Comparison of ENCODE assay signal across 8 mouse cellular contexts in the genomic region with DNA sequence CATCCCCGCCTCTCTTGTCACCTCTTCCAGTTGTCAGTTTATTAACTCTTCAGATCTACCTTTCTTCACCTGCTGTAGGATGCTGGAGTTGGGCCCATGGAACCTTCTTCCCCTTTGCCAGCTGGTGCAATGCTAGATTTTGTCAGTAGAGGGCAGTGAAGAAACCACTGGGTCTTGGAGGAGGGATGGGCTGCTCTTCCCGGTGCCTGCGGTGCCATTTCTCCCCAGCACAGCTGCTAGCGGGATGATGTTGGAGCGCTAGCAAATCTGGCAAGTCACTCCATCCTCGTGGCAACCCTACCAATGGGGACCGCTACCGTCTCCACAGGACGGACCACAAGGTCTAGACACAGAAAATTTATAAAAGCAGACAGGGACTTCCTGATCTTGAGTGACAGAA. TPM values are rescaled to one million over a fixed set of nuclear protein-coding genes. Genes with fewer than 3 reads are reported as not detected.
DNase-seq lines count a peak whose midpoint lies in the region; ATAC-seq lines count a peak whose summit lies in the region.

No protein-coding gene starts in this region.

- WGBS in intestine, embryonic 16.5 days: 13% methylated on average over 9 of the region's 9 CpGs
- WGBS in midbrain, embryonic 15.5 days: 12% methylated on average over 9 of the region's 9 CpGs

- H3K9ac ChIP-seq in intestine, embryonic 16.5 days (ENCODE audit: low read depth, low read length): no peak overlapping the region
- 0 out of 2 replicates have a peak overlapping the region, but pooled peaks have one; percentile 25 for H3K9ac ChIP-seq in midbrain, embryonic 15.5 days

- no peak overlapping the region for H3K4me2 ChIP-seq in intestine, embryonic 16.5 days (ENCODE audit: low read depth, low read length)
- peak overlapping the region; percentile 48 for H3K4me2 ChIP-seq in midbrain, embryonic 15.5 days

- intact Hi-C loops in left cerebral cortex, postnatal 4 days (cut with DNase I): loop anchor here (10.0 kb wide), 1 partner anchor 78 kb away; a partner anchor contains a TSS

- H3K4me3 ChIP-seq in intestine, embryonic 16.5 days (ENCODE audit: low read length): no peak overlapping the region
- H3K4me3 ChIP-seq in midbrain, embryonic 15.5 days: peak overlapping the region; percentile 30

- H3K4me1 ChIP-seq in intestine, embryonic 16.5 days (ENCODE audit: control insufficient read depth, insufficient read depth, low read length): no peaks in the 10 kb centered on the region
- H3K4me1 ChIP-seq in midbrain, embryonic 15.5 days: peaks cover 14% of the 10 kb centered on the region

- H3K27ac ChIP-seq in intestine, embryonic 16.5 days (ENCODE audit: low read length): no peak overlapping the region
- no peak overlapping the region for H3K27ac ChIP-seq in midbrain, embryonic 15.5 days

- H3K9me3 ChIP-seq in intestine, embryonic 16.5 days (ENCODE audit: control insufficient read depth, low read length): no peaks in the 10 kb centered on the region; the same call in 1 of the 2 replicates
- H3K9me3 ChIP-seq in midbrain, embryonic 15.5 days: no peaks in the 10 kb centered on the region

- H3K27me3 ChIP-seq in intestine, embryonic 16.5 days (replicated peaks; ENCODE audit: control insufficient read depth, insufficient read depth, low read length): no peaks in the 10 kb centered on the region; the same call in 1 of the 2 replicates
- no peaks in the 10 kb centered on the region for H3K27me3 ChIP-seq in midbrain, embryonic 15.5 days (replicated peaks)

- DNase-seq in 416B (ENCODE audit: low read depth): peak; percentile 62
- DNase-seq in adrenal gland, adult (ENCODE audit: inconsistent age in 2 of 2, low spot score in 1 of 2): peak; percentile 61 to 89
- peak; percentile 83 for DNase-seq in embryo, embryonic 10.5 days (ENCODE audit: low spot score)
- peak; percentile 26 for DNase-seq in gastrocnemius, postnatal 25 days
- DNase-seq in left cerebral cortex, postnatal 4 days: peak; percentile 78
- peak; percentile 51 to 80 for DNase-seq in spleen, postnatal 4 days (ENCODE audit: low spot score in 2 of 2)

- no peaks in the 10 kb centered on the region for H3K36me3 ChIP-seq in intestine, embryonic 16.5 days (ENCODE audit: control insufficient read depth, insufficient read depth, low read length)
- no peaks in the 10 kb centered on the region for H3K36me3 ChIP-seq in midbrain, embryonic 15.5 days (replicated peaks)

- peak; percentile 26; the same call in 1 of the 2 replicates for ATAC-seq in intestine, embryonic 16.5 days
- peak; percentile 60 for ATAC-seq in midbrain, embryonic 15.5 days (replicated peaks)

RNA-seq across cellular contexts. Expression of a gene that starts 13.3 kb away (rescaled TPM):
- total RNA-seq in gastrocnemius, postnatal 25 days (2021): 10 to 100 TPM; 51.2 to 55.1 TPM
- polyA plus RNA-seq in intestine, embryonic 16.5 days (2015; fragmentation: Nextera tagmentation; extraction: Ambion mirVana): 612 and 650 TPM in 2 replicates
- total RNA-seq in left cerebral cortex, postnatal 4 days (2021): 100 to 1,000 TPM; 187 to 196 TPM
- 270 and 273 TPM in 2 replicates for polyA plus RNA-seq in midbrain, embryonic 15.5 days (2015; fragmentation: Nextera tagmentation; extraction: Ambion mirVana)

Comparison
In these comparisons a context has a peak if more than half of its experiments do, and no peak if none do; other contexts are left out.
1. DNase-seq: peak in every context shown above with its lines; median percentile 83 in embryo, embryonic 10.5 days; 78 in left cerebral cortex, postnatal 4 days; 75 in adrenal gland, adult; 66 in spleen, postnatal 4 days; 62 in 416B; 26 in gastrocnemius, postnatal 25 days.